Mouse (Mus musculus): Measurements from ENCODE around the gene Foxp1.

GRCm38 (mm10) chr6:99491146-99491545 lies 31.4 kb downstream of the Foxp1 start:
- TF ChIP-seq CTCF (IDR thresholded peaks at IDR 0.05; ENCODE audit: borderline replicate concordance, extremely low read depth, insufficient read depth, insufficient read length) (no peak), POLR2A (IDR thresholded peaks at IDR 0.05; ENCODE audit: borderline replicate concordance, extremely low read depth, insufficient read depth, insufficient read length, poor library complexity, severe bottlenecking) (no peak)

Measured in brain, embryonic 14.5 days (tissue).